Mouse (Mus musculus) embryonic facial prominence, embryonic 15.5 days (tissue): ENCODE results near the gene Snapc3. TPM values are rescaled to one million over a fixed set of nuclear protein-coding genes. Genes with fewer than 3 reads are reported as not detected.
A peak's percentile ranks its signal among the peaks of the same experiment; 100 is the strongest.

Experiments used
- ATAC-seq: fragments of 200-750 bp; cut with Nextera tagmentation; 2 replicates; pipeline ENCODE4 v1.8.0; 2017; ENCODE audit warnings: low read depth, moderate TSS enrichment; ENCODE audit not compliant: insufficient number of reproducible peaks, low FRiP score, low TSS enrichment
- H3K27ac ChIP-seq: fragments of 300-500 bp; sonication (generic); replicated peaks from 2 replicates; pipeline ENCODE4 v1.5.1; 2015; ENCODE audit warnings: mild to moderate bottlenecking, inconsistent platforms
- H3K27me3 ChIP-seq: fragments of 300-500 bp; sonication (generic); 2 replicates; pipeline ENCODE4 v1.6.1; 2015; ENCODE audit warnings: inconsistent platforms
- H3K36me3 ChIP-seq: fragments of 300-500 bp; sonication (generic); 2 replicates; pipeline ENCODE4 v1.6.1; 2015; ENCODE audit warnings: mild to moderate bottlenecking, inconsistent platforms
- H3K4me1 ChIP-seq: fragments of 300-500 bp; sonication (generic); 2 replicates; pipeline ENCODE4 v1.6.1; 2015; ENCODE audit warnings: inconsistent platforms
- H3K4me2 ChIP-seq: fragments of 300-500 bp; sonication (generic); replicated peaks from 2 replicates; pipeline ENCODE4 v1.6.1; 2015; ENCODE audit warnings: mild to moderate bottlenecking, inconsistent platforms
- H3K4me3 ChIP-seq: fragments of 300-500 bp; sonication (generic); replicated peaks from 2 replicates; pipeline ENCODE4 v1.5.1; 2015; ENCODE audit warnings: mild to moderate bottlenecking, inconsistent platforms
- H3K9ac ChIP-seq: fragments of 300-500 bp; sonication (generic); 2 replicates; pipeline ENCODE4 v1.6.1; 2015; ENCODE audit warnings: inconsistent platforms
- H3K9me3 ChIP-seq: fragments of 300-500 bp; sonication (generic); replicated peaks from 2 replicates; pipeline ENCODE4 v1.6.1; 2016; ENCODE audit warnings: inconsistent platforms
- WGBS: fragments of 180-500 bp; shearing (Covaris S2); methylation state at CpG from one replicate; pipeline ENCODE4 v1.1.7; 2015; 5-methylcytosine and 5-hydroxymethylcytosine counted together
- polyA plus RNA-seq: library from polyadenylated mRNA; unstranded; fragments of >200 nt; fragmentation: Nextera tagmentation; extraction: Ambion mirVana; gene quantifications from 2 replicates; pipeline ENCODE4 v1.2.1, GENCODE M21; 2015

Snapc3 gene
- 41.4 and 44.8 TPM in 2 replicates for polyA plus RNA-seq

DNA sequence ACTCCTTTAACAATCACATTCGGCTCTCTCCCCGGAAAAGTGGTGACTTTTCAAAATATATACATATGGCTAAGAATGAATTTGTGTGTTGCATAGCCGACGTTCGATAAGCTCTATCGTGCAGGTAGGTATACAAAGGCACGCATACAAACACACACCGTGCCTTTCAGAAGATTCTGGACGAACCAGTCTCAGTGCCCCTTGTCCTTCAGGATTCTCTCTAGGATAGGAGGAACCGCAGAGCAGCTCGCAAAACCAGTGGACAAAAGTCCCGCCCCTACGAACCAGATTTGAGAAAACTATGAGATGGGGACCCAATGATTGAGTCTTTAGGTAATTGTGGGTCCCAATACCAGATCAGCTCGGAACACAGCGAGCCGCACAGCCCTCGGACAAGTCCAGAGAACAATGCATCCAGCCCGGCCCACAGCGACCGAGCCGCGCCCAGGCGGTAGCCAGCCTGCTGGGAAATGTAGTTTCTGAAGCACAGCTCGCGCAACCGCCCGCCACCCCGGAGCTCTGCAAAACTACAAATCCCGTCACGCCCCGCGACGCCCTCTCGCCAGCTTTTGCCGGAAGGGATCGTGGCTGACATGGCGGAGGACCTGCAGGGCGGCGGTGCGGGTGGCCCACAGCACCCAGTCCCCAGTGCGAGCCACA is at the start of gene Snapc3:
TSS of gene Snapc3 (plus strand) at position 565 of the 660 bp plus-strand sequence.
- Histone ChIP-seq H3K9me3 (no peaks in the 10 kb centered on the region), H3K4me1 (peaks cover 9% of the 10 kb centered on the region; the same call in 1 of the 2 replicates), H3K9ac (peak within 1 kb of the TSS; percentile 81), H3K27ac (peak within 1 kb of the TSS; percentile 85), H3K4me2 (peak within 1 kb of the TSS; percentile 50), H3K4me3 (peak within 1 kb of the TSS; percentile 97), H3K27me3 (no peaks in the 10 kb centered on the region), H3K36me3 (no peaks in the 10 kb centered on the region)
- ATAC-seq: peak; percentile 99
- WGBS: under 1% methylated on average over 41 of the region's 41 CpGs

- Histone ChIP-seq H3K4me1 (no peaks in the 10 kb centered on the region), H3K4me3 (no peak overlapping the region), H3K9me3 (no peaks in the 10 kb centered on the region), H3K36me3 (no peaks in the 10 kb centered on the region), H3K9ac (no peak overlapping the region), H3K4me2 (no peak overlapping the region), H3K27me3 (no peaks in the 10 kb centered on the region), H3K27ac (no peak overlapping the region)
- no peak for ATAC-seq
- 55% methylated on average over 4 of the region's 4 CpGs for WGBS
Observed at GRCm38 (mm10) chr4:83373381-83373780, 44.1 kb upstream of the Snapc3 start.

DNA sequence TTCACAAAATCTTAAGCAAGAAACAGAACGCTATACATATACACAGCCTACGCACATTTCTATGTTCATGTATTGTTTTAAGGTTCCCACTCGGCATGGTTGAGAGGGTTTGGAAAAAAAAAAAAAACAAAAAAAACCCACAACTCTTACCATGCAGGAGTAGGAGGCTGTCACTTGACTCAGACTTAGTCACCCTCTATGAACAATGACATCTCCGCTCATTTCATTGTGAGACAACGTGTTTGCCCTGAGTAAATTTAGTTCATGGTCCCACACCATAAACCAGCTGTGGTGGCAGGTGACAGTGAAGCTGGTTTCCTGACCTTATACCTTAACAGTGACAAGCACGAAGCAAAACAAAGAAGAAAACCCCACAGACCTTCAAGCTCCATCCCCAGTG is 41.9 kb upstream of the Snapc3 start:
- no peak for ATAC-seq
- 79% methylated on average over 6 of the region's 6 CpGs for WGBS
- H3K4me3 ChIP-seq: no peak overlapping the region
- H3K27me3 ChIP-seq: no peaks in the 10 kb centered on the region
- H3K27ac ChIP-seq: no peak overlapping the region
- no peaks in the 10 kb centered on the region for H3K36me3 ChIP-seq
- H3K9me3 ChIP-seq: no peaks in the 10 kb centered on the region
- H3K9ac ChIP-seq: no peak overlapping the region
- no peak overlapping the region for H3K4me2 ChIP-seq
- H3K4me1 ChIP-seq: no peaks in the 10 kb centered on the region

GRCm38 (mm10) chr4:83376461-83377015 is 41.0 kb upstream of the Snapc3 start:
- Histone ChIP-seq H3K27me3 (no peaks in the 10 kb centered on the region), H3K4me2 (no peak overlapping the region), H3K27ac (no peak overlapping the region), H3K4me1 (no peaks in the 10 kb centered on the region), H3K4me3 (no peak overlapping the region), H3K9ac (no peak overlapping the region), H3K36me3 (no peaks in the 10 kb centered on the region), H3K9me3 (no peaks in the 10 kb centered on the region)
- WGBS: 65% methylated on average over 7 of the region's 7 CpGs
- no peak for ATAC-seq

DNA sequence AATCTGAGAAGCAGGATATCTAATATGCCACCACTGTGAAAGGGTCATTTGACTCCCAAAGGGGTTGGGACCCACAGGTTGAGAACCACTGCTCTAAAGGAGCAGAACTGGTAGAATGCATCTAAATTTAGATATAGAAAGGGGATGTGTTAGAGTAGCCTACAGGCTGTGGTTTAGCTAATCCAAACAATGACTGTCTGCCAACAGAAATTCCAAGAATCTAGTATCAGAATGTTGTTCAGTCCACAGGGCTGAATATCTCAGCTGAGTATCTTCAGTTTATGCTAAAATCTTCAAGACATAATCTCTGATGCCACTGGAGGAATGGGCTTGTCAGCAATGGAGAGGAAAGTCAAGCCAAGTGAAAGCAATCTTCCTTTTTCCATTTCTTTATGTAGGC is 38.5 kb upstream of the Snapc3 start:
- Histone ChIP-seq H3K4me3 (no peak overlapping the region), H3K9me3 (no peaks in the 10 kb centered on the region), H3K36me3 (no peaks in the 10 kb centered on the region), H3K27me3 (no peaks in the 10 kb centered on the region), H3K4me2 (no peak overlapping the region), H3K9ac (no peak overlapping the region), H3K27ac (no peak overlapping the region), H3K4me1 (no peaks in the 10 kb centered on the region)
- ATAC-seq: no peak

DNA sequence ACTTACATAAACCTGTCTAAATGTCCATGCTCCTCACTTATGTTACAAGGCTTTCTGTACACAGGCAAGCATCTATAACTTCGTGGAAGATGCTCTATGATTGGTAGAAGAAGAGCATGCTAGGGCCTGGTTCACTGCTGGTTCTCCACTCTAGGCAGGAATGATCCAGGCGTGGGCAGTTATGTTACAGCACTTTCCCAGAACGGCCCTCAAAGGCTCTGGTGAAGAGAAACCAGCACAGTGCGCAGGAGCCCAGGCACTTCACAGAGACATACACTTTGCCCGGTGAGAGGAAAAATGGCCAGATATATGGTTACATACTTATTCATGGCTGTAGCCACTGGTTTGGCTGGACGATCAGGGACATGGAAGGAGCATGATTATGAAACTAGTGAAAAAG is 37.8 kb upstream of the Snapc3 start:
- H3K9ac ChIP-seq: no peak overlapping the region

DNA sequence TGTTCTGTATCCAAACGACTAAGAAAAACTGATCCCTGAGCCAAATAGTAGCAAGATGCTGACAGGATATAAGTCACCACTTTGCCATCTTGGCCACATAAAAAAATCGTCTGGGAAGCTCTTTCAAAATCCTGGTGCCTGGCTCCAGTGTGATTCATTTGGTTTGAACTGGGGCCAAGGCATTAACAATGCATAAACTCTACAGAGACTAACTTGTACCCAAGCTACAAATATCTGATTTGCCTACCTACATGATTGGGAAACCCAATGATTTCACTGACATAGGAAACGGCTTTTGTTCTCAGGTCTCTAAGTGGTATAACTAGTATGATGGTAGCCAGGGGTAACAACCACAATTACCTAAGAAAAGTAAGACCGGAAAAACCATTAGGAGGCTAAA is 37.3 kb upstream of the Snapc3 start:
- Histone ChIP-seq H3K9ac (no peak overlapping the region), H3K4me2 (no peak overlapping the region), H3K36me3 (no peaks in the 10 kb centered on the region), H3K4me1 (no peaks in the 10 kb centered on the region), H3K9me3 (no peaks in the 10 kb centered on the region), H3K4me3 (no peak overlapping the region), H3K27me3 (no peaks in the 10 kb centered on the region), H3K27ac (no peak overlapping the region)
- 57% methylated on average over 4 of the region's 4 CpGs for WGBS
- no peak for ATAC-seq

More for the DNA sequence above, 37.8 kb upstream of the Snapc3 start:
- Histone ChIP-seq H3K4me3 (no peak overlapping the region), H3K9me3 (no peaks in the 10 kb centered on the region), H3K27me3 (no peaks in the 10 kb centered on the region), H3K36me3 (no peaks in the 10 kb centered on the region), H3K27ac (no peak overlapping the region), H3K4me1 (no peaks in the 10 kb centered on the region), H3K4me2 (no peak overlapping the region)
- ATAC-seq: no peak
- 85% methylated on average over 6 of the region's 6 CpGs for WGBS

- no peaks in the 10 kb centered on the region for H3K27me3 ChIP-seq
- no peak overlapping the region for H3K9ac ChIP-seq
- 54% methylated on average over 6 of the region's 6 CpGs for WGBS
- no peak for ATAC-seq
- H3K9me3 ChIP-seq: no peaks in the 10 kb centered on the region
- no peaks in the 10 kb centered on the region for H3K4me1 ChIP-seq
- no peak overlapping the region for H3K27ac ChIP-seq
- H3K4me2 ChIP-seq: no peak overlapping the region
- no peaks in the 10 kb centered on the region for H3K36me3 ChIP-seq
- H3K4me3 ChIP-seq: no peak overlapping the region
Observed at GRCm38 (mm10) chr4:83383899-83384490, 33.5 kb upstream of the Snapc3 start.

DNA sequence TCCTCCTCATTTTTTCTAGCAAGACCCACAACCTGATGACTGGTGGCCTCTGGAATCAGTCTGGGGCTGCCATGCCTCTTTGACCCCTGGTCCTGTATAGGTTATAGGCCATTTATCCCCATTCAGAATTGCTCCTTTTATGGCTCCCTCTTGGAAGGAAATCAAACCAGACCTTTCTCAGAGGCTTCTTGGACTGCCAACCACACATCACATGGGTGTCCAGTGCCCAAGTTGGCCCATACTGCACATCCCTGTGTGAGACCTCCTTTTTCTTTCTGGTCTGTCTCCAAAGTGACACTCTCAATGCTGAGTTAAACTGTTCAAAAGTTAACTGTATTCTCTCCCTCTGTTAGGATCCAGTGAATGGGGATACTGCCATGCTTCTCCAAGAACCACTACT is 32.4 kb upstream of the Snapc3 start:
- Histone ChIP-seq H3K27me3 (no peaks in the 10 kb centered on the region), H3K27ac (no peak overlapping the region), H3K4me2 (no peak overlapping the region), H3K9me3 (no peaks in the 10 kb centered on the region), H3K9ac (no peak overlapping the region), H3K4me3 (no peak overlapping the region), H3K4me1 (no peaks in the 10 kb centered on the region), H3K36me3 (no peaks in the 10 kb centered on the region)
- ATAC-seq: no peak

DNA sequence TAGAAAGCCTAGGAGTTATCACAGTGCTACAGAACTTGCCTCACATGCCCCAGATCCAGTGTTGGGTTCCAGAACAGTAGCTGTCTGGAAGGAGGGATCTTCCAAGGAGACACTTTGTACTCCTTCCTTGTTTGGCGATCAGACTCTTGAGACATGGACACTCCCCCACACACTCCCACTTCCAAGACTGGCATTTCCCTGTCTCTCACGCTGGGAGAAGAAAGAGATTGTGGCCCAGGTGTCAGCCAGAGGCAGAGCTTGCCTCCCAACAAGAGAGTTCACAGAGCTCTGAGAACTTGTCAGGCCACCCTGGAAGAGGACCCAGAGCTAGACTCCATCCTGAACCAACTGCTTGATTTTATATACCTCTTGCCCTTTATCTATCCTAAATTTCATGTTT is 27.0 kb upstream of the Snapc3 start:
- Histone ChIP-seq H3K9ac (no peak overlapping the region), H3K4me3 (no peak overlapping the region), H3K4me2 (no peak overlapping the region), H3K9me3 (no peaks in the 10 kb centered on the region), H3K27me3 (no peaks in the 10 kb centered on the region), H3K4me1 (no peaks in the 10 kb centered on the region), H3K27ac (no peak overlapping the region), H3K36me3 (no peaks in the 10 kb centered on the region)
- 24% methylated on average over 2 of the region's 2 CpGs for WGBS
- no peak for ATAC-seq

DNA sequence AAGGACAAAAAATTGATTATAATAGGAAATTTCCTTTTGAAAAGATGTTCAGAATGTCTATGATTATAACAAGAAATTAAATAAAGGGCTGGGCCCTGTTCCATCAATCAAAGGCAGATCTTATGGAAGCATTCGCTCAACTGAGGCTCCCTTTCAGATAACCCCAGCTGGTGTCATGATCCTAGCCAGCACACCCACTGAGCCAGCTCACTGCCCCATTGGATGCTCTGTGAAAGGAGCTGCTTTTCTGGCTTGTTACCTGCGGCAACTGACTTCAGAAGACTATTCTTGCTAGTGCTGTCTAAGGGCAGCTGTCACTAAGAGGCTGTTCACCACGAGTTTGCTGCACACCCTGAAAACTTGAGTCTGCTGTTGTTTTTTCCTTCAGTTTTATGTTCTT is 25.6 kb upstream of the Snapc3 start:
- 25% methylated on average over 3 of the region's 3 CpGs for WGBS
- no peaks in the 10 kb centered on the region for H3K36me3 ChIP-seq
- H3K27ac ChIP-seq: no peak overlapping the region
- H3K4me1 ChIP-seq: no peaks in the 10 kb centered on the region
- H3K4me3 ChIP-seq: no peak overlapping the region
- H3K27me3 ChIP-seq: no peaks in the 10 kb centered on the region
- no peaks in the 10 kb centered on the region for H3K9me3 ChIP-seq
- no peak overlapping the region for H3K9ac ChIP-seq
- ATAC-seq: no peak
- H3K4me2 ChIP-seq: no peak overlapping the region

DNA sequence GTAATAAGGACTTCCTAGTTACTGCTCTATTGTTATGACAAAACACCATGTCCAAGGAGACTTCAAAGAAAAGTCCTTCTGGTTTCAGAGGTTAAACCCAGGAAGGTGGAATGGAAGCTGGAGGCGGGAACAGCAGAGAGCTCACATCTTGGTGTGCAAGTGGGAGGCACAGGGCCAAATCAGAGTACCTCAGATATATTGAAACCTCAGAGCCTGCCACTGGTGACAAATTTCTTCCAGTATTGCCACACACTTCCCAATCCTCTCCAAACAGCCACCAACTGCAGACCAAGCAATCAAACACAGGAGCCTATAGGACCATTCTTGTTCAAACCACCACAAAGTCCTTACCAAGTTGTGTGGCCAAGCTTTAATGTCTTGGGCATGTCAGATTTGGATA is 23.8 kb upstream of the Snapc3 start:
- WGBS: 88% methylated on average over 1 of the region's 1 CpGs
- no peaks in the 10 kb centered on the region for H3K4me1 ChIP-seq
- H3K27ac ChIP-seq: no peak overlapping the region
- no peaks in the 10 kb centered on the region for H3K27me3 ChIP-seq
- H3K4me2 ChIP-seq: no peak overlapping the region
- ATAC-seq: no peak
- H3K9me3 ChIP-seq: no peaks in the 10 kb centered on the region
- no peak overlapping the region for H3K4me3 ChIP-seq
- H3K9ac ChIP-seq: no peak overlapping the region
- no peaks in the 10 kb centered on the region for H3K36me3 ChIP-seq
